Mouse (Mus musculus): Measurements from ENCODE around the gene Loxl1. TPM values are rescaled to one million over a fixed set of nuclear protein-coding genes. Genes with fewer than 3 reads are reported as not detected.

The Loxl1 gene
- total RNA-seq (2021), result 15.1 and 15.8 TPM in 2 replicates
- long read RNA-seq, transcript Loxl1-201 (7 exons, 3,297 nt), result major isoform, 6 of 13 reads
- long read RNA-seq, partial matches to known transcripts, result 3 of 13 reads
- long read RNA-seq, other reads (novel, unspliced or antisense), result 4 of 13 reads

DNA sequence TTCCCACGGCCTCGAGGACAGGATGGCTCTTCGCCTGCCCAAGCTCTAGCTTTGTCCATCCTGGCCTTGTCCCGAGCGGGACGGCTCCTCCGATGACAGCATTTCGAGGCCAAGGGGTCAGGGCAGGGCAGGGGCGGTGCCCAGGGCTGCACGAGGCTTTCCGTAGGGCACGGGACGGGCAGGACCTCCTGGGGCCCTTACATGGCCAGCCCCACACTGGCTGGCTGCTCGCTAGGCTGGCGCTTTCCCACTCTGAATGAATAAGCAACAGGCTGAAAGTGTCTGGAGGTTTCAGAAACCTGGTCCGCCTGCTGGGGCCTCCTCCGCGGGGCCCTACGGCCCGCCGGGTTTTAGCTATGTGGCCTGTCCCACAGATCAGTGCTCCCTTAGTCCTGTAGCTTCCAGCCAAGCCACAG lies at the start of gene Loxl1:
Loxl1 (minus strand) TSS at position 243 of the 416 bp plus-strand sequence.
- peak; percentile 61 for DNase-seq

GRCm38 (mm10) chr9:58361956-58362355 lies 49.0 kb upstream of the Loxl1 start:
- DNase-seq, result no peak

DNA sequence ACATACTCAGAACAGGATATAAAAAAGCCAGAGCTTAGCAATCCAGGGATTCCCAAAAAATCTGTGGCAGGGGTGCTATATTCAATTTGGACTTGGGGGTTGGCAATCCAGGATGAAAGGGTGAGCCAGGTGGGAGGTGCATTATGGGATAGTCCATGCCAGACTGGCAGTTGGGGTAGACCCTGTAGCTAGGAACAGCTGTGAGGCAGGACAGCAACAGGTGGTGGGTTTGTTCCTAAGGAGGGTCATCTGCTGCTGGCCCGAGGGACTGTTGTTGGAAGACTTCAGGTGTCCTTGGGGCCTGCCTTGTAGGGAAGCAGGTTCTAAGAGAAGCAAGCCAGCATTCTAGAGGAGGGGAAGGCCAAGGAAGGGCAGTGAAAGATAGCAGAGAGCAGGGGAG lies 48.4 kb upstream of the Loxl1 start:
- DNase-seq, result no peak

DNA sequence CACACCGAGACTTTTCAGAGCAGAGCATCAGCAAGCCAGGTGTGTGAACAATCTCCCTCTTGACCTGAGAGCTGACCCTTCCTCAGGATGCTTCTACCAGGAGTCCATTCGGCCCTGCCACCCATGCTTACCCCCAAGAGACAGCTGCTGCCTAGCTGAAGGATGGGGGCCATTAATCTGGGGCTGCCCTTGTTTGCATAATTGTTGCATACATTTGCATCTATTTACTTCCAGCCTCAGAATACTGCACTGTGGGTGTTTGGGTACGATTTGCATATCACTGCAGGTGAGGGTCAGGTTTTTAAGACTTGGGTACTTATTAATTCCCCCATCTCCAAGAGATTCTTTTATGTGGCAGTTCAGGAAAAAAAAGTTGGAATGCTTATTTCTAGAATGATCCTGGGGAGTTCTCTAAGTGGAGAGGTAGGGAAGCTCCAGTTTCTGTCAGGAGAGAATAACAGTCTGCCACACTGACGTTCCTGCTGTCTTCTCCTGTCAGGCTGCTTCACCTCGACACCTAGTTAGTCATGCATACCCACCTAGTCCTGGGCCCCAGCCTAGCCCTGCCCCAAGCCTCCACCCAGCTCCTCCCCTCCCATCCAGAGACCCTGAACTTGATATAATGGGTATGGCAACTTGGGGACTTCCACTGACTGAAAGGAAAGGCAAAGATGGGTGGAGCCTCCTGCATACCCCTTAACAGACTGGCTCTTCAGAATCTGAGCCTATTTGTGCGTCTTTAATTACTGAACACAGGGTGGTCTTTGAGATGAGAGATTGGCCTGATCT lies 42.5 kb upstream of the Loxl1 start:
- no peak for DNase-seq

DNA sequence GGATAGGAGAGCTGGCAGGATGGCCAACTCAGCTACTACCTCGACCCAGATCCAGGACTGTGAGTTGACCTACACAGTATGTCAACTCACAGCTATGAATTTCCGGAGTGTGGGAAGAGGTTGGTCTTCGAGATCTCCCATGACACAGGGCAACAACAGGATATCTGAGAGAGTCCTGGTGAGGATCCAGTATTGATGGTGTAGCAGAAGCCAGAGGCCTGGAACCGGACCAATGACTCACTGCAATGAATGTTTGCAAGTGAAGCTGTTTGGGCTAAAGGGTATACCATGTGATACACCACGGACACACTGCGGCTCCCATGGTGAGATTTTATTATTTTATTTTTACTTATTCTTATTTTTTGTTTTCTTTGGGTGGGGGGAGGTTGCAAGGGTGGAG lies 41.7 kb upstream of the Loxl1 start:
- DNase-seq, result no peak

DNA sequence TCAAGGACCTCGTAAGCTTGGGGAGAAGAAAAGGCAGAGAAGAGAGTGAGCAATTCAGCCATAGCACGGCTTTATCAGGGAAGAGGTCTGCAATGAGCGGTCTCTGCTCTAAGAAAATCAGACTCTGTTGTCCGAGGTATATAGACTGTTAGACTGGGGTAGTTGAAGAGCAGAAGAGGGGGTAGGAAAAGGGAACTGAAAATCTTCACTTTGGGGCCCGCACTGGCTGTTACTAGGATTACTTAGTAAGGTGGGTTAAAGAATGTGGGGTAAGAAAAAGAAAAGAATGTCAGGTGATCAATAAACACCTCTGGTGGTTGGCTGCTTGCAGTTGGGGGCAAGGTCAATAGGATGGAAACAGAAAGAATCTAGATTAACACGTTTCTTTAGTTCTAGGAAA lies 40.2 kb upstream of the Loxl1 start:
- DNase-seq, result no peak

- DNase-seq, result no peak
These were observed 34.8 kb upstream of the Loxl1 start for GRCm38 (mm10) chr9:58347795-58348194.

GRCm38 (mm10) chr9:58346498-58346897 lies 33.5 kb upstream of the Loxl1 start:
- peak; percentile 6 for DNase-seq

GRCm38 (mm10) chr9:58345963-58346362 lies 33.0 kb upstream of the Loxl1 start:
- no peak for DNase-seq

DNA sequence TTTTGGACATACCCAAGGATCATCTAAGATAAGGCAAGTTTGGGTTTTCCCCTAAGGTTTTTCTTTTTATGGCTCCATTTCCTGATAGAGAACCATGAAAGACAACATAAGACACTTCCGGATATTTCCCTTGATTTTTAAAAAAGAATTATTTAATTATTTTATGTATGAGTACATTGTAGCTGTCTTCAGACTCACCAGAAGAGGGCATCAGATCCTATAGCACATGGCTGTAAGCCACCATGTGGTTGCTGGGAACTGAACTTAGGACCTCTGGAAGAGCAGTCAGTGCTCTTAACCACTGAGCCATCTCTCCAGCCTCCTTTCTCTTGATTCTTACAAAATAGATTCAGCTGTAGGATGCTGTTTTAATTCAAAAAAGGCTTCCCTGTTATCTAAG lies 28.8 kb upstream of the Loxl1 start:
- no peak for DNase-seq

DNA sequence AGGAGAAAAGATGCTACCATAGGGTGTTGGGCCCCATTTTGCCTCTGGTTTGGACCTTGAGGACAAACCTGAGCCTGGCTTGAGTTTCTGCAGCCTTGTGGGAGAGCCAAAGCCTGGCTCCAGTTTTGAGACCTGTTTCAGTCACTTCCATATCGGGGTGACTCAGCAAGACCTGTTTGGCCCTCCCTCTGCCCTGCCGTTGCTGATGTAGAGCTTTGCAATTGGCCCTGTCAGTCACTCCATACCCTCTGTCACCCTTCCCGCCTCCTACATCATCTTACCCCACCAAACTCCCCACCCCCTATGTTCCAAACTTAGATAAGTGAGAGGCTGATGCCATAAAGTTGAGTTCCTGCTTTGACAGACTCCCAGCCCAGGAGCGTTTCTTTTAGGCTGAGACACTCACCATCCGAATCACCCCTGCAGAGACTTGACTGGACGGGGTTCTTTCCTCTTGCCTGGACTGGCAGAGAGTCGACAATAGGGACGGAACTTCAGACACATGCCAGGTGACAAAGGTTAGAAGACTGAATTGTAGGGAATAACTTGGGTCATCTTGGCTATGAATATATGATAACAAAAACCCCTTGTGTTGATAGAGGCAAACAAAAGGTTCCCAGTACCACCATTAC lies 23.8 kb upstream of the Loxl1 start:
- no peak for DNase-seq

GRCm38 (mm10) chr9:58331276-58331675 lies 18.3 kb upstream of the Loxl1 start:
- no peak for DNase-seq

GRCm38 (mm10) chr9:58330293-58330692 lies 17.3 kb upstream of the Loxl1 start:
- peak; percentile 45 for DNase-seq

DNA sequence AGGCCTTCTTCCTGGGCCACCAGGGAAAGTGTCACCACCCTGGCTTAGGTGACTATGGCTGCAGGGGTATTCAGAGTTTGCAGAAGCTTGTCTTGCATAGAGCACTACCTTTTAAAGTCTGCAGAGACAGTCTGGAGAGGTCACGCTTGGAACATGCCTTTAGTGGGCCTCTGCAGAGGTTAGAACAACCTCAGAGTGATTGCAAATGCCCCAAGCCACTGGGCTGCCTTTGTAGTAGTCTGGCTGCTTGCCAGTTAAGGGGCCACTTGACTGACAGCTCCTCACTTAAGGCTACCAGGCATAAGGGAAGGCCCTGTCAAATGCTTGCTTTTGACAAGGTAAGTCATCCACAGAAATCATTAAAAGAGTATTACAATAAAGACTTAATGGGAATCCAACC lies 14.4 kb upstream of the Loxl1 start:
- no peak for DNase-seq

GRCm38 (mm10) chr9:58326477-58327180 lies 13.6 kb upstream of the Loxl1 start:
- no peak for DNase-seq

- DNase-seq, result no peak
These were observed 8.7 kb upstream of the Loxl1 start for GRCm38 (mm10) chr9:58321681-58322080.

DNA sequence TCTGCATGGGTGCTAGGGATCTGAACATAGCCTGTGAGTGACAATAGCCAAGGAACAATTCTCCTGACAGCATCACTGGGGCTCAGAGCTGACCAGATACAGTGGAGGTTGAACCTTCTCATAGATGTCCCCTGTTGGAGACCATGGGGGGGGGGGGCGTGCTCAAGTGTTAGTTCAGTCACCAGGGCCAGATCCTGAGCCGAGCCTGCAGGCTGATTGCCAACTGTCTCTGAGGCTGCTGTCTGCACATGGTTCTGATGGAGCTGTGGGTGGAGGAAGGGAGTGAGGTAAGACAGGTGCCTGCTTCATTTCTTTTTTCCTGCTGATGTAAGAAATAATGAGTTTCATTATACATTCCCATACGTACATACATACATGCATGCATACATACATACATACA lies 5.3 kb upstream of the Loxl1 start:
- DNase-seq, result no peak

DNA sequence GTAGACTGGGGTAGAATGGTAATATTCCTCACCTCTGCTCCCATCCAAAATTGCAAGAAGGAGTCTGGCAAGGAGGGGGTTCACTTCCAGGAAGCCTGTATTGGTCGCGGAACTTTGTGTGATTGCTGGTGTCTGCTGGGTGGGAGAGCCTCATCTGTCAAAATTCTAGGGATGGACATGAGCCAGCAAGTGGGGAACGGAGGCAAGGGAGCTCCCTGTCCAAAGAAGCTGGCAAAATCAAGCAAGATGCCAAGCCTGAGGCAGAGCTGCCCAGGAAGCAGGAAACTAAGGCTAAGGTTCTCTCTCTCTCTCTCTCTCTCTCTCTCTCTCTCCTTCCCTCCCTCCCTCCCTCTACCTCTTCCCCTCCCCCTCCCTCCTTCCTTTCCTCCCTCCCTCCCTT lies 4.4 kb upstream of the Loxl1 start:
- no peak for DNase-seq

GRCm38 (mm10) chr9:58316784-58317183 lies 3.8 kb upstream of the Loxl1 start:
- DNase-seq, result no peak

GRCm38 (mm10) chr9:58315850-58316249 lies 2.9 kb upstream of the Loxl1 start:
- DNase-seq, result peak; percentile 23

- peak; percentile 34 for DNase-seq
These were observed 1.8 kb upstream of the Loxl1 start for GRCm38 (mm10) chr9:58314682-58315360.

- DNase-seq, result peak; percentile 60
These were observed 616 bp downstream of the Loxl1 start for GRCm38 (mm10) chr9:58312196-58312943.
